Mouse (Mus musculus): Measurements from ENCODE around the gene Rabgap1l. TPM values are rescaled to one million over a fixed set of nuclear protein-coding genes. Genes with fewer than 3 reads are reported as not detected.

The Rabgap1l gene
- total and polyA plus RNA-seq, 2 experiments from 2014 or later: 34.1 to 110 TPM

GRCm38 (mm10) chr1:160209844-160210243 is 583.2 kb downstream of the Rabgap1l start:
- ATAC-seq (ENCODE audit: low FRiP score) (no peak), DNase-seq (ENCODE audit: low spot score) (no peak)
- no peak overlapping the region for H3K4me3 ChIP-seq (ENCODE audit: low read depth, low read length)
- H3K9me3 ChIP-seq (ENCODE audit: low read length): no peaks in the 10 kb centered on the region
- H3K9ac ChIP-seq (replicated peaks; ENCODE audit: low read length, poor library complexity, severe bottlenecking): no peak overlapping the region
- no peaks in the 10 kb centered on the region for H3K27me3 ChIP-seq (ENCODE audit: insufficient read depth, low read length)
- peaks cover 13% of the 10 kb centered on the region for H3K4me1 ChIP-seq (ENCODE audit: insufficient read depth, low read length)
- no peak overlapping the region for H3K27ac ChIP-seq (ENCODE audit: low read depth, low read length)
- 16% methylated on average over 2 of the region's 2 CpGs for WGBS
- 0 out of 2 replicates have a peak overlapping the region, but pooled peaks have one; percentile 7 for H3K4me2 ChIP-seq (ENCODE audit: low read depth, low read length, poor library complexity, severe bottlenecking)
- H3K36me3 ChIP-seq (ENCODE audit: insufficient read depth, low read length): peaks cover 16% of the 10 kb centered on the region; the same call in 1 of the 2 replicates
- TF ChIP-seq CTCF (IDR thresholded peaks at IDR 0.05): no peak

- Histone ChIP-seq H3K27ac (ENCODE audit: low read depth, low read length) (no peak overlapping the region), H3K27me3 (ENCODE audit: insufficient read depth, low read length) (no peaks in the 10 kb centered on the region), H3K9ac (replicated peaks; ENCODE audit: low read length, poor library complexity, severe bottlenecking) (no peak overlapping the region), H3K9me3 (ENCODE audit: low read length) (no peaks in the 10 kb centered on the region), H3K4me3 (ENCODE audit: low read depth, low read length) (no peak overlapping the region), H3K4me2 (ENCODE audit: low read depth, low read length, poor library complexity, severe bottlenecking) (no peak overlapping the region), H3K4me1 (ENCODE audit: insufficient read depth, low read length) (0 out of 2 replicates have a peak, but pooled peaks cover 4% of the 10 kb centered on the region), H3K36me3 (ENCODE audit: insufficient read depth, low read length) (peaks cover 30% of the 10 kb centered on the region; the same call in 1 of the 2 replicates)
- DNase-seq (ENCODE audit: low spot score): no peak
- ATAC-seq (ENCODE audit: low FRiP score): no peak
- no peak for TF ChIP-seq CTCF (IDR thresholded peaks at IDR 0.05)
These were observed 587.5 kb downstream of the Rabgap1l start for GRCm38 (mm10) chr1:160205486-160205885.

- no peaks in the 10 kb centered on the region; the same call in 1 of the 2 replicates for H3K4me1 ChIP-seq (ENCODE audit: insufficient read depth, low read length)
- H3K9me3 ChIP-seq (ENCODE audit: low read length): no peaks in the 10 kb centered on the region
- no peaks in the 10 kb centered on the region for H3K27me3 ChIP-seq (ENCODE audit: insufficient read depth, low read length)
- peaks cover 12% of the 10 kb centered on the region for H3K36me3 ChIP-seq (ENCODE audit: insufficient read depth, low read length)
- under 1% methylated on average over 13 of the region's 13 CpGs for WGBS
- H3K9ac ChIP-seq (replicated peaks; ENCODE audit: low read length, poor library complexity, severe bottlenecking): peak overlapping the region; percentile 87
- no peak for TF ChIP-seq CTCF (IDR thresholded peaks at IDR 0.05)
- no peak for DNase-seq (ENCODE audit: low spot score)
- H3K4me2 ChIP-seq (ENCODE audit: low read depth, low read length, poor library complexity, severe bottlenecking): peak overlapping the region; percentile 78
- H3K4me3 ChIP-seq (ENCODE audit: low read depth, low read length): peak overlapping the region; percentile 88
- H3K27ac ChIP-seq (ENCODE audit: low read depth, low read length): peak overlapping the region; percentile 84
- ATAC-seq (ENCODE audit: low FRiP score): peak; percentile 42; the same call in 1 of the 2 replicates
These were observed 597.7 kb downstream of the Rabgap1l start for GRCm38 (mm10) chr1:160195337-160195663.

DNA sequence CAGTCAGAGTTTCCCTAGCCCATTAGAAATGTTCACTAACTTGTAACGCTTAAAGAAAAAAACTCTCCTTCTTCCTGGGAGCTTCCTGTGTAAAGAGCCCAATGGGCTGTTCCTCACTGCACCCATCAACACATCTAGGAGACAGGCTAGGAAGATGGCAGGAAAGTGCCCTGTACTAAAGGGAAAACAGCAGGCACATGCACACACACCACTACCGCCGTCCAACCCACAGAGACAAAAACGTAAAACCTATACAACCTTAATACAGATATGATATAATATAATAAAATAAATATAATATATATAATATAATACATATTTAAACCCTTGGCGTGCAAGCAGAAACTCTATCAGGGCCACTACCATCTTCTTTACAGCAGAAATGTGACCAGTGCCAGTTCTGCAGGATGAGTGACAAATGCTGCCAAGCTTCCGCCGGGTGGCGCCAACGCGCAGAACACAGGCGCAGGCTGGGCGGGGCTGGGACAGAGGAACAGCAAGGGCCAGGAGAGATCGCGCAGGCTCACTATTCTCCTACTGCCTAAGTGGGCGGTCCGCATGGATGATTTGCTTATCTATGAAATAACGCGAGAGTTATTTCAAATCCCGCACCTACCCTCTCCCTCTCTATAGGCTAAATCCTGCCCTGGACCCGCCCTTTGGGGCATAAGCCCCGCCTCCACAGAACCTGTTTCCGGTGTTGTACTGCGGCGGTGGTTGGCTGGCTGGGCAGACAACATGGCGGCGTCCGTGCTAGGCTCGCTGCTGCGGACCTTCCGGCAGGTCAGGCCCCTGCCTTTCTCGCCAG is 598.3 kb downstream of the Rabgap1l start, which contains the start of gene Mrps14:
Mrps14 (plus strand) TSS at position 687 of the 808 bp plus-strand sequence.
- peak within 1 kb of the TSS; percentile 88 for H3K4me3 ChIP-seq (ENCODE audit: low read depth, low read length)
- H3K4me1 ChIP-seq (ENCODE audit: insufficient read depth, low read length): no peaks in the 10 kb centered on the region; the same call in 1 of the 2 replicates
- H3K4me2 ChIP-seq (ENCODE audit: low read depth, low read length, poor library complexity, severe bottlenecking): peak within 1 kb of the TSS; percentile 78
- H3K9ac ChIP-seq (replicated peaks; ENCODE audit: low read length, poor library complexity, severe bottlenecking): peak within 1 kb of the TSS; percentile 87
- peak; percentile 99 for ATAC-seq (ENCODE audit: low FRiP score)
- no peaks in the 10 kb centered on the region for H3K27me3 ChIP-seq (ENCODE audit: insufficient read depth, low read length)
- peak; percentile 92 for TF ChIP-seq CTCF (IDR thresholded peaks at IDR 0.05)
- peak; percentile 100 for DNase-seq (ENCODE audit: low spot score)
- peak within 1 kb of the TSS; percentile 84 for H3K27ac ChIP-seq (ENCODE audit: low read depth, low read length)
- 6% methylated on average over 31 of the region's 31 CpGs for WGBS
- H3K9me3 ChIP-seq (ENCODE audit: low read length): no peaks in the 10 kb centered on the region
- H3K36me3 ChIP-seq (ENCODE audit: insufficient read depth, low read length): peaks cover 12% of the 10 kb centered on the region; the same call in 1 of the 2 replicates

DNA sequence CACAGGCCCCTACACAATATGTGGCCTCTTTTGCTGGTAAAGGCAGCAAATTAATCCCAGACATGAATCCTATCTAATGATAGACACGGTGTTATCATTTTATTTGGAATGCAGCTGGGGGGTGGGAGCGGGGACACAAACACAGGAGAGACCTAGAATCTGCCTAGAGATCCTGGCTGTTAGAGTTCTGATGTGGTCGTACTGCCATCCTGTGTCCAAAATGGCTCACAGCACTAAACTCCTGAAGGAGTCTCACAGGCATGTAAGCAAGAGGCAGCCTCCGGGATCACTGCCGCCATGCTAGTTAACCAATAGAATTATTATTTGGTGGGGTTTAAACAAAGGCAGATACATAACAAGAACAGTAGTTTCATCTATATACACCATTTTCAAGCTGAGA is 608.5 kb downstream of the Rabgap1l start:
- peak; percentile 87 for ATAC-seq (ENCODE audit: low FRiP score)
- Histone ChIP-seq H3K27me3 (ENCODE audit: insufficient read depth, low read length) (no peaks in the 10 kb centered on the region), H3K4me1 (ENCODE audit: insufficient read depth, low read length) (no peaks in the 10 kb centered on the region), H3K9ac (replicated peaks; ENCODE audit: low read length, poor library complexity, severe bottlenecking) (no peak overlapping the region), H3K36me3 (ENCODE audit: insufficient read depth, low read length) (no peaks in the 10 kb centered on the region), H3K27ac (ENCODE audit: low read depth, low read length) (no peak overlapping the region), H3K4me3 (ENCODE audit: low read depth, low read length) (no peak overlapping the region), H3K9me3 (ENCODE audit: low read length) (no peaks in the 10 kb centered on the region), H3K4me2 (ENCODE audit: low read depth, low read length, poor library complexity, severe bottlenecking) (peak overlapping the region; percentile 30; the same call in 1 of the 2 replicates)
- WGBS: 6% methylated on average over 5 of the region's 5 CpGs
- peak; percentile 93 for TF ChIP-seq CTCF (IDR thresholded peaks at IDR 0.05)
- DNase-seq (ENCODE audit: low spot score): peak; percentile 85

DNA sequence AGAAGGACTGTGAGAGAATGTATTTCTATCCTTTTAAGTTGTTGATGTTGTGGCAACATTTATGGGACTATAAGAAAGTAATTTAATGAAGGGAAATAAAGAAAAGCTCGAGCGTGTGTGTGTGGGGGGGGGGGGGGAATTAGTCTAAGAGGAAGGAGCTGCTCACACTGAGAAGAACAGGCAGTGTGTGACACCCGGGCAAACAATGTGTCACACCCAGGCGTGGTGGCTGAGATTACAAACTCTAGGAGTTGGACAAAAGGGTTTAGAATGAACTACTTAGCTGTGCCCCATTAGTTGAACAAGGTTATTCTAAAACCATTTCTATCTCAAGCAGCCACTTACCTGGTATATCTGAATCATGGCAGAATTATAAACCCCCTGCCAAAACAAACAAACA is 611.8 kb downstream of the Rabgap1l start:
- Histone ChIP-seq H3K27ac (ENCODE audit: low read depth, low read length) (no peak overlapping the region), H3K4me2 (ENCODE audit: low read depth, low read length, poor library complexity, severe bottlenecking) (no peak overlapping the region), H3K9me3 (ENCODE audit: low read length) (no peaks in the 10 kb centered on the region), H3K9ac (replicated peaks; ENCODE audit: low read length, poor library complexity, severe bottlenecking) (no peak overlapping the region), H3K4me1 (ENCODE audit: insufficient read depth, low read length) (no peaks in the 10 kb centered on the region), H3K27me3 (ENCODE audit: insufficient read depth, low read length) (no peaks in the 10 kb centered on the region), H3K4me3 (ENCODE audit: low read depth, low read length) (no peak overlapping the region), H3K36me3 (ENCODE audit: insufficient read depth, low read length) (no peaks in the 10 kb centered on the region)
- no peak for TF ChIP-seq CTCF (IDR thresholded peaks at IDR 0.05)
- DNase-seq (ENCODE audit: low spot score) (no peak), ATAC-seq (ENCODE audit: low FRiP score) (no peak)
- WGBS: 52% methylated on average over 4 of the region's 4 CpGs
